Mouse (Mus musculus): ENCODE results near the gene Gm14744. TPM values are rescaled to one million over a fixed set of nuclear protein-coding genes. Genes with fewer than 3 reads are reported as not detected.
"Not testable (repeated sequence)": the region's sequence is repeated elsewhere in the genome, so short reads cannot be mapped to it uniquely, and the experiment has no call there.

The Gm14744 gene
- polyA plus RNA-seq (2015; fragmentation: Nextera tagmentation; extraction: Ambion mirVana), result not detected in 2 replicates

GRCm38 (mm10) chrX:77864458-77864857 lies at the start of gene Gm14744:
Gene Gm14744 (plus strand): TSS chrX:77864758.
- not testable (repeated sequence) for H3K27ac ChIP-seq (ENCODE audit: low read length); H3K9ac ChIP-seq (ENCODE audit: low read depth, low read length); H3K4me2 ChIP-seq (ENCODE audit: low read length); H3K27me3 ChIP-seq (ENCODE audit: control insufficient read depth, insufficient read depth, low read depth, low read length); H3K36me3 ChIP-seq (ENCODE audit: control insufficient read depth, insufficient read depth, low read length); H3K9me3 ChIP-seq (replicated peaks; ENCODE audit: control insufficient read depth, low read length, poor library complexity, severe bottlenecking); H3K4me1 ChIP-seq (ENCODE audit: control insufficient read depth, insufficient read depth, low read length); ATAC-seq; H3K4me3 ChIP-seq (ENCODE audit: low read depth, low read length)
- WGBS, result 95% methylated on average over 2 of the region's 2 CpGs

GRCm38 (mm10) chrX:77853523-77853922 lies 11.0 kb upstream of the Gm14744 start, which contains the start of gene Pbsn:
Gene Pbsn (minus strand): TSS chrX:77853623.
- Histone ChIP-seq H3K27ac (ENCODE audit: low read length) (no peak within 1 kb of the TSS), H3K27me3 (ENCODE audit: control insufficient read depth, insufficient read depth, low read depth, low read length) (no peaks in the 10 kb centered on the region), H3K9ac (ENCODE audit: low read depth, low read length) (no peak within 1 kb of the TSS), H3K36me3 (ENCODE audit: control insufficient read depth, insufficient read depth, low read length) (no peaks in the 10 kb centered on the region), H3K9me3 (replicated peaks; ENCODE audit: control insufficient read depth, low read length, poor library complexity, severe bottlenecking) (no peaks in the 10 kb centered on the region), H3K4me2 (ENCODE audit: low read length) (no peak within 1 kb of the TSS), H3K4me3 (ENCODE audit: low read depth, low read length) (no peak within 1 kb of the TSS), H3K4me1 (ENCODE audit: control insufficient read depth, insufficient read depth, low read length) (no peaks in the 10 kb centered on the region)
- WGBS, result 82% methylated on average over 1 of the region's 1 CpGs
- no peak for ATAC-seq

GRCm38 (mm10) chrX:77880033-77880432 lies 15.5 kb downstream of the Gm14744 start:
- not testable (repeated sequence) for H3K36me3 ChIP-seq (ENCODE audit: control insufficient read depth, insufficient read depth, low read length); ATAC-seq; H3K4me2 ChIP-seq (ENCODE audit: low read length); H3K9me3 ChIP-seq (replicated peaks; ENCODE audit: control insufficient read depth, low read length, poor library complexity, severe bottlenecking); H3K27me3 ChIP-seq (ENCODE audit: control insufficient read depth, insufficient read depth, low read depth, low read length); H3K9ac ChIP-seq (ENCODE audit: low read depth, low read length); H3K27ac ChIP-seq (ENCODE audit: low read length); H3K4me1 ChIP-seq (ENCODE audit: control insufficient read depth, insufficient read depth, low read length); H3K4me3 ChIP-seq (ENCODE audit: low read depth, low read length)
- 52% methylated on average over 2 of the region's 4 CpGs for WGBS

Other genes starting within 250 kb of the Gm14744 start
- gene Prkx, start 68.5 kb upstream of the Gm14744 start, polyA plus RNA-seq (2015; fragmentation: Nextera tagmentation; extraction: Ambion mirVana), result 24.3 and 26.1 TPM in 2 replicates
- gene Pbsn, start 11.1 kb upstream of the Gm14744 start, polyA plus RNA-seq (2015; fragmentation: Nextera tagmentation; extraction: Ambion mirVana), result not detected in 2 replicates
- not detected in 2 replicates for gene 5430402E10Rik, start 60.3 kb downstream of the Gm14744 start, polyA plus RNA-seq (2015; fragmentation: Nextera tagmentation; extraction: Ambion mirVana)
- not detected in 2 replicates for gene Obp1a, start 226.6 kb downstream of the Gm14744 start, polyA plus RNA-seq (2015; fragmentation: Nextera tagmentation; extraction: Ambion mirVana)

Data from midbrain, embryonic 16.5 days (tissue).